Mouse (Mus musculus) spleen, embryonic (tissue): ENCODE data around the gene Tfdp1.

Experiments
- CTCF ChIA-PET: fragments of 350-600 bp; sonication (Branson Sonifier 250); formaldehyde crosslinking; loops from one replicate; lab custom pipeline; 2022; lab: Charles Lee

Tfdp1 gene

GRCm38 (mm10) chr8:13419111-13419639 is 80.6 kb downstream of the Tfdp1 start:
- CTCF ChIA-PET, result no interaction called here

- CTCF ChIA-PET, result interaction anchor here (0.5 kb wide), 1 partner anchor 15 kb away, joined by 3 read pairs; no protein-coding TSS in a partner anchor
Measured at GRCm38 (mm10) chr8:13420970-13421369, 82.4 kb downstream of the Tfdp1 start.

GRCm38 (mm10) chr8:13427351-13427750 is 88.8 kb downstream of the Tfdp1 start:
- CTCF ChIA-PET, result no interaction called here
